Mouse (Mus musculus) neural tube, embryonic 15.5 days (tissue): ENCODE measurements at regions not wholly inside any gene's neighbourhood (a gene's known extent, or its start where the extent isn't known, plus 50 kb on each side); places are given as distances from the start of the nearest gene placed in this dataset.

Experiments
- ATAC-seq: fragments of 200-750 bp; cut with Nextera tagmentation; 2 replicates; pipeline ENCODE4 v1.8.0; 2017; ENCODE audit warnings: mild to moderate bottlenecking, moderate TSS enrichment, moderate library complexity; ENCODE audit not compliant: low FRiP score
- H3K27ac ChIP-seq: fragments of 300-500 bp; sonication (generic); replicated peaks from 2 replicates; pipeline ENCODE4 v1.5.1; 2015; ENCODE audit warnings: mild to moderate bottlenecking, inconsistent platforms
- H3K27me3 ChIP-seq: fragments of 300-500 bp; sonication (generic); replicated peaks from 2 replicates; pipeline ENCODE4 v1.6.1; 2015; ENCODE audit warnings: inconsistent platforms
- H3K36me3 ChIP-seq: fragments of 300-500 bp; sonication (generic); 2 replicates; pipeline ENCODE4 v1.6.1; 2015; ENCODE audit warnings: inconsistent platforms
- H3K4me1 ChIP-seq: fragments of 300-500 bp; sonication (generic); 2 replicates; pipeline ENCODE4 v1.6.1; 2015; ENCODE audit warnings: inconsistent platforms
- H3K4me2 ChIP-seq: fragments of 300-500 bp; sonication (generic); 2 replicates; pipeline ENCODE4 v1.6.1; 2015; ENCODE audit warnings: inconsistent platforms, mild to moderate bottlenecking, moderate library complexity
- H3K4me3 ChIP-seq: fragments of 300-500 bp; sonication (generic); replicated peaks from 2 replicates; pipeline ENCODE4 v1.5.1; 2015; ENCODE audit warnings: mild to moderate bottlenecking, inconsistent platforms
- H3K9ac ChIP-seq: fragments of 300-500 bp; sonication (generic); replicated peaks from 2 replicates; pipeline ENCODE4 v1.6.1; 2015; ENCODE audit warnings: mild to moderate bottlenecking, inconsistent platforms
- H3K9me3 ChIP-seq: fragments of 300-500 bp; sonication (generic); replicated peaks from 2 replicates; pipeline ENCODE4 v1.6.1; 2016; ENCODE audit warnings: inconsistent platforms
- WGBS: fragments of 180-500 bp; shearing (Covaris S2); methylation state at CpG from one replicate; pipeline ENCODE4 v1.1.7; 2015; ENCODE audit warnings: mixed read lengths; 5-methylcytosine and 5-hydroxymethylcytosine counted together

GRCm38 (mm10) chr3:106974114-106974789 is 61.7 kb upstream of the Kcna3 start:
- H3K4me3 ChIP-seq, result no peak overlapping the region
- H3K27me3 ChIP-seq, result no peaks in the 10 kb centered on the region
- H3K9me3 ChIP-seq, result no peaks in the 10 kb centered on the region
- H3K4me1 ChIP-seq, result no peaks in the 10 kb centered on the region
- H3K36me3 ChIP-seq, result no peaks in the 10 kb centered on the region
- no peak overlapping the region for H3K27ac ChIP-seq
- WGBS, result 79% methylated on average over 6 of the region's 6 CpGs
- no peak overlapping the region for H3K4me2 ChIP-seq
- no peak for ATAC-seq
- H3K9ac ChIP-seq, result no peak overlapping the region

GRCm38 (mm10) chr3:106978728-106979127 is 57.2 kb upstream of the Kcna3 start:
- Histone ChIP-seq H3K27ac (no peak overlapping the region), H3K4me1 (no peaks in the 10 kb centered on the region), H3K27me3 (no peaks in the 10 kb centered on the region), H3K4me2 (no peak overlapping the region), H3K36me3 (no peaks in the 10 kb centered on the region), H3K9me3 (no peaks in the 10 kb centered on the region), H3K9ac (no peak overlapping the region), H3K4me3 (no peak overlapping the region)
- no peak for ATAC-seq
- 68% methylated on average over 6 of the region's 6 CpGs for WGBS

- Histone ChIP-seq H3K4me2 (no peak overlapping the region), H3K36me3 (no peaks in the 10 kb centered on the region), H3K27me3 (no peaks in the 10 kb centered on the region), H3K4me1 (0 out of 2 replicates have a peak, but pooled peaks cover 4% of the 10 kb centered on the region), H3K4me3 (no peak overlapping the region), H3K9ac (no peak overlapping the region), H3K9me3 (no peaks in the 10 kb centered on the region), H3K27ac (peak overlapping the region; percentile 51; the same call in 1 of the 2 replicates)
- ATAC-seq, result no peak
- 60% methylated on average over 3 of the region's 3 CpGs for WGBS
Observed at GRCm38 (mm10) chr3:106980914-106981313, 55.1 kb upstream of the Kcna3 start.

GRCm38 (mm10) chr3:106981323-106981722 is 54.6 kb upstream of the Kcna3 start:
- Histone ChIP-seq H3K4me2 (no peak overlapping the region), H3K36me3 (no peaks in the 10 kb centered on the region), H3K9me3 (no peaks in the 10 kb centered on the region), H3K4me1 (0 out of 2 replicates have a peak, but pooled peaks cover 4% of the 10 kb centered on the region), H3K4me3 (no peak overlapping the region), H3K27ac (peak overlapping the region; percentile 51; the same call in 1 of the 2 replicates), H3K9ac (no peak overlapping the region), H3K27me3 (no peaks in the 10 kb centered on the region)
- 48% methylated on average over 3 of the region's 3 CpGs for WGBS
- ATAC-seq, result peak; percentile 65

- ATAC-seq, result peak; percentile 31; the same call in 1 of the 2 replicates
- H3K36me3 ChIP-seq, result no peaks in the 10 kb centered on the region
Observed at GRCm38 (mm10) chr3:106984231-106984630, 51.7 kb upstream of the Kcna3 start.

More at GRCm38 (mm10) chr3:106984231-106984630, 51.7 kb upstream of the Kcna3 start:
- no peak overlapping the region for H3K27ac ChIP-seq
- 0 out of 2 replicates have a peak, but pooled peaks cover 4% of the 10 kb centered on the region for H3K4me1 ChIP-seq
- no peak overlapping the region for H3K4me3 ChIP-seq
- H3K9me3 ChIP-seq, result no peaks in the 10 kb centered on the region
- no peaks in the 10 kb centered on the region for H3K27me3 ChIP-seq
- WGBS, result 61% methylated on average over 4 of the region's 4 CpGs
- H3K4me2 ChIP-seq, result no peak overlapping the region
- no peak overlapping the region for H3K9ac ChIP-seq
